Mouse (Mus musculus) embryonic facial prominence, embryonic 11.5 days (tissue): ENCODE measurements around the gene Prkar1a. TPM values are rescaled to one million over a fixed set of nuclear protein-coding genes. Genes with fewer than 3 reads are reported as not detected.

Experiments
- ATAC-seq: fragments of 200-750 bp; cut with Nextera tagmentation; replicated peaks from 2 replicates; pipeline ENCODE4 v1.8.0; 2017; ENCODE audit warnings: low read depth; ENCODE audit not compliant: insufficient number of reproducible peaks, low FRiP score, low TSS enrichment
- DNase-seq: peaks from one replicate; pipeline ENCODE4 v3.0.0-alpha.2; 2015; ENCODE audit warnings: low spot score
- H3K27ac ChIP-seq: fragments of 300-500 bp; sonication (generic); replicated peaks from 2 replicates; pipeline ENCODE4 v1.5.1; 2014; ENCODE audit warnings: mild to moderate bottlenecking, low read depth, low read length, control low read depth
- H3K27me3 ChIP-seq: fragments of 300-500 bp; sonication (generic); 2 replicates; pipeline ENCODE4 v1.6.1; 2014; ENCODE audit warnings: mild to moderate bottlenecking, low read length, moderate library complexity, mixed read lengths; ENCODE audit not compliant: control insufficient read depth, insufficient read depth
- H3K36me3 ChIP-seq: fragments of 300-500 bp; sonication (generic); replicated peaks from 2 replicates; pipeline ENCODE4 v1.6.1; 2014; ENCODE audit warnings: low read depth, mild to moderate bottlenecking, low read length, moderate library complexity, mixed read lengths; ENCODE audit not compliant: control insufficient read depth, insufficient read depth
- H3K4me1 ChIP-seq: fragments of 300-500 bp; sonication (generic); 2 replicates; pipeline ENCODE4 v1.6.1; 2014; ENCODE audit warnings: low read length, mixed read lengths; ENCODE audit not compliant: control insufficient read depth, insufficient read depth
- H3K4me2 ChIP-seq: fragments of 300-500 bp; sonication (generic); 2 replicates; pipeline ENCODE4 v1.6.1; 2014; ENCODE audit warnings: low read depth, mild to moderate bottlenecking, control low read depth, low read length, moderate library complexity
- H3K4me3 ChIP-seq: fragments of 300-500 bp; sonication (generic); 2 replicates; pipeline ENCODE4 v1.5.1; 2014; ENCODE audit warnings: low read depth, low read length, control low read depth
- H3K9ac ChIP-seq: fragments of 300-500 bp; sonication (generic); replicated peaks from 2 replicates; pipeline ENCODE4 v1.6.1; 2014; ENCODE audit warnings: mild to moderate bottlenecking, control low read depth, low read length
- H3K9me3 ChIP-seq: fragments of 300-500 bp; sonication (generic); replicated peaks from 2 replicates; pipeline ENCODE4 v1.6.1; 2016; ENCODE audit warnings: mild to moderate bottlenecking, low read length, inconsistent platforms, mixed read lengths; ENCODE audit not compliant: control insufficient read depth
- WGBS: fragments of 180-500 bp; shearing (Covaris S2); extraction: QIAGEN DNeasy Blood & Tissue Kit; methylation state at CpG from one replicate; pipeline ENCODE4 v1.1.7; 2014; 5-methylcytosine and 5-hydroxymethylcytosine counted together
- polyA plus RNA-seq: library from polyadenylated mRNA; unstranded; fragments of >200 nt; fragmentation: Nextera tagmentation; extraction: Ambion mirVana; gene quantifications from 2 replicates; pipeline ENCODE4 v1.2.1, GENCODE M21; 2014

The Prkar1a gene
- polyA plus RNA-seq, 1 experiment from 2014 or later, result 456 TPM

DNA sequence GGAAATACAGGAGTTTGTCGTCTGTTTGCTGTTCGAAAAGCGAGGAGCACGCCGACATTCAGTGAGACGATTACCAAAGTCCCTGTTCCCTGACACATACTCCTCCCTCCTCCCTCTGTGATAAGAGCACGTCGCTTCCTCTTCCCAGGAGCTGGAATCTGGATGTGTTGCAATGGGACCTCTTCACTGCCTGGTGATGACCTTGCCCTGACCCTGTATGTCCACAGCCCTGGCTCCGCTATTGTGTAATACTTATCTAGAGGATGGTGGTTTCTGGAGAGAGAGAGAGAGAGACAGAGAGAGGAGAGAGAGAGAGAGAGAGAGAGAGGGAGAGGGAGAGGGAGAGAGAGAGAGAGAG is 56.8 kb downstream of the Prkar1a start:
- no peaks in the 10 kb centered on the region for H3K36me3 ChIP-seq
- H3K4me3 ChIP-seq, result no peak overlapping the region
- no peaks in the 10 kb centered on the region for H3K27me3 ChIP-seq
- DNase-seq (no peak), ATAC-seq (no peak)
- 70% methylated on average over 9 of the region's 9 CpGs for WGBS
- no peaks in the 10 kb centered on the region for H3K9me3 ChIP-seq
- H3K4me1 ChIP-seq, result no peaks in the 10 kb centered on the region
- H3K4me2 ChIP-seq, result no peak overlapping the region
- H3K9ac ChIP-seq, result no peak overlapping the region
- H3K27ac ChIP-seq, result no peak overlapping the region

DNA sequence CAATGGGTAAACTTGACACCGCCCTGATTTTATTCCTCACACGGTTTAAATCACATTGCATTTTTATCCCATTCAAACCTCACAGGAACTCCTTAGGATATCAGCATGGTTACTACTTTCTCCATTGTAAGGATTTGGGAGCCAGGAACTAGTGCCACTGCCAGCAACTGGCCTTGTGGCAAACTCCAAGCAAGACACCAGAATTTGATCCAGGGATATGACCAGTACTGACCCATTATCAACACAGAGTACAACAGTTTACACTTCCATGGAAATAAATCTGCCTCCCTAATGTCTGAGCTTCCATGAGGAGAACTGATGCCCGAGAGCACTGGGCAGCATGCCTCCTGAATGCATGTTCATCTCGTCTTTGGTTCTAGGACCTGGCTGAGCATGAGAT is 57.4 kb downstream of the Prkar1a start:
- Histone ChIP-seq H3K9ac (no peak overlapping the region), H3K4me2 (no peak overlapping the region), H3K27me3 (no peaks in the 10 kb centered on the region), H3K4me1 (no peaks in the 10 kb centered on the region), H3K36me3 (no peaks in the 10 kb centered on the region), H3K4me3 (no peak overlapping the region), H3K27ac (no peak overlapping the region), H3K9me3 (no peaks in the 10 kb centered on the region)
- ATAC-seq (no peak), DNase-seq (no peak)
- 81% methylated on average over 4 of the region's 4 CpGs for WGBS

DNA sequence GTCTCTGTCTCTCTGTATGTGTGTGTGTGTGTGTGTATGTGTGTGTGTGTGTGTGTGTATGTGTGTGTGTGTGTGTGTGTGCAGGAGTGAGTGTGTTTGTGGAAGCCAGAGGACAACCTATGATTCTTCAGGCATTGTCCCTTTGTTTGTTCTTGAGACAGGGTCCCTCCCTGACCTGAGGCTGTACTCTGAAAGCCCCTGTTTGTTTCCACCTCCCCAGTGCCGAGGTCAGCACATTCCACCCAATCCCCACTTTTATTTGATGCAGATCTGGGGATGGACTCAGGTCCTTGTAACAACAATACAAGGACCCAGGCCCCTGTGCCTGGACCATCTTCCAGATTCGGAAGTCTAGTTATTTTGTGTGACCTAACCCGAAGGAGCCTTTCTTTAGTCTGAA is 58.2 kb downstream of the Prkar1a start:
- WGBS, result 55% methylated on average over 3 of the region's 3 CpGs

DNA sequence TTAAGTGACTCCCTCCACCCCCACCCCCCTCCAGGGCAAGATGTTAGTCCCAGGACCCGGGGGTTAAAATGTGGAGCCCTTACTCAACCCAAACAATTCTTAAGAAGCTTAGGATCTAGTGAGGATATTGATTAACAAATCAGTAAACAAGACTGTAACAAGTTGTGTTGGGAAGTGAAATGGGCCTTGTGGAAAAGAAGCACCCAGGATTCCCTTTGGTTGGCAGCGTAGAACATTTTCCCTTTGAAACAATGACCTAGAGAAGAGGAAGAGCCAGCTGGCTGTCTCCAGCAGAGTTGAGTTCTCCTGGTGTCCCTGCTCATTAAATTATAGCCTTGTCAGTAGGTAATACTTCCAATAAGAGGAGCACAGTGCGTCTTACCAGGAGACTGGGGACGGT is 59.6 kb downstream of the Prkar1a start:
- Histone ChIP-seq H3K9ac (no peak overlapping the region), H3K4me1 (no peaks in the 10 kb centered on the region), H3K4me3 (no peak overlapping the region), H3K9me3 (no peaks in the 10 kb centered on the region), H3K27ac (no peak overlapping the region), H3K27me3 (no peaks in the 10 kb centered on the region), H3K36me3 (no peaks in the 10 kb centered on the region), H3K4me2 (no peak overlapping the region)
- ATAC-seq (no peak), DNase-seq (no peak)
- WGBS, result 94% methylated on average over 4 of the region's 4 CpGs

More for the DNA sequence above, 58.2 kb downstream of the Prkar1a start:
- Histone ChIP-seq H3K4me1 (no peaks in the 10 kb centered on the region), H3K27me3 (no peaks in the 10 kb centered on the region), H3K36me3 (no peaks in the 10 kb centered on the region), H3K4me2 (no peak overlapping the region), H3K9me3 (no peaks in the 10 kb centered on the region), H3K4me3 (no peak overlapping the region), H3K9ac (no peak overlapping the region), H3K27ac (no peak overlapping the region)
- no peak for ATAC-seq
- DNase-seq, result no peak

DNA sequence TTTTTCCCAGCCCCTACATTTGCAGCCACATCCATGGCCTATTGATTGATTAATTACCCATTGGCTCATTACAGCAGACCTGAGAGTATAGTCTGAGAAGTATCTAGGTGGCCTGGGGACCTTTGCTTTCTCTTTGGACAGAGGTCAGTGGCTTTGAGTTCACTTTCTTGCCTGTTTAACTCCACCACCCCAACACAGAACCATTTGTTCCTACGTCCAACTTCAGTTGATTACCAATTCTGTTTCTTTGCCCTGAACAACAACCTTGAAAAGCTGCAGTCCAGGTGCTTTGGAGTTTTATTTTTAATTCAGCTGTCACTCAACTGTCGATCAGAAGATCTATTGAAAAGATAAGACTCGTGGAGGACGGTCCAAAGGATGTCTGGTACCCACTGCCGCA is 60.3 kb downstream of the Prkar1a start:
- H3K27ac ChIP-seq, result no peak overlapping the region
- H3K36me3 ChIP-seq, result no peaks in the 10 kb centered on the region
- H3K4me1 ChIP-seq, result no peaks in the 10 kb centered on the region
- ATAC-seq (no peak), DNase-seq (no peak)
- no peak overlapping the region for H3K9ac ChIP-seq
- no peaks in the 10 kb centered on the region for H3K9me3 ChIP-seq
- no peaks in the 10 kb centered on the region for H3K27me3 ChIP-seq
- WGBS, result 89% methylated on average over 5 of the region's 5 CpGs
- no peak overlapping the region for H3K4me2 ChIP-seq
- H3K4me3 ChIP-seq, result no peak overlapping the region

DNA sequence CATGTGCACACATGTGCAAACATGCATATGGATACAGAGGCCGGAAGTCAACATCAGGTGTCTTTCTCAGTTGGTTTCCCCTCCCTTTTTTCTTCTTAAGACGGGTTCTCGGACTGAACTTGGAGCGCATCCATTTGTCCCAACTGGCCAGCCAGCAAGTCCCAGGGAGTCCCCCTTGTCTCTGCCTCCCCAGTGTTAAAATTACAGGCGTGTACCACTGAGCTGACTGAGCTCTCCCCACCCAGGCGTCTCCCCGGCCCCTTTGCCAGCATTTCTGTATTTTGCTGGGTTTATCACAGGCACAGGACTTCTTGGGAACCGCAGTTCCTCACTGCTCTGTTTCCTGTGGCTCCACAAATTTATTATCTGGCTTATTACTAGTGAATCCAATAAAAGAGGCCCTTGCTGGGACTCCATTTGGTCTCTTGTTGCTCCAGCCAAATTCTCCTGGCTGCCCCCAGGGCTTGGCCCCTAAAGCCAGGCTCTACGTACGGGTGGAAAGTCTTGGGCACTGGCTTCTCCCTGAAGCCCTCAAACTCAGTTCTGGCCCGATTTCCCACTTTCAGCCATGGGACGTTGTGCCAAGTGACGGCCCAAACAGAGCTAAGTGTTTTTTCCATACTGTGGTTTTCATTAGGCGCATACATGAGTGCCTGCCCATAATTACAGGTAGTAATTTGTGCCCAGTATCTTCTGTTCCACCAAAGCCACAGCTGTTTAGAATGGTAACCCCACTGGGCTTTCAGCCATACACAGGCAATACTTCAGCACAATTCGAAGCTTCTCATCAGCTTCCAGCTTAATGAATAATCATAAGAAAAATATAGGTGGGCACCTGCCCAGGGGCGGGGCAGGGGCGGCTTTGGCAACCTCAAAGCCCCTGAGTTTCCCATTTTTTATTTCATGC is 65.4 kb downstream of the Prkar1a start:
- no peak for ATAC-seq
- Histone ChIP-seq H3K27me3 (no peaks in the 10 kb centered on the region), H3K36me3 (no peaks in the 10 kb centered on the region), H3K4me1 (no peaks in the 10 kb centered on the region), H3K4me3 (no peak overlapping the region), H3K27ac (peak overlapping the region; percentile 31; the same call in 1 of the 2 replicates), H3K9me3 (no peaks in the 10 kb centered on the region), H3K4me2 (no peak overlapping the region), H3K9ac (no peak overlapping the region)
- no peak for DNase-seq
- 72% methylated on average over 15 of the region's 17 CpGs for WGBS

DNA sequence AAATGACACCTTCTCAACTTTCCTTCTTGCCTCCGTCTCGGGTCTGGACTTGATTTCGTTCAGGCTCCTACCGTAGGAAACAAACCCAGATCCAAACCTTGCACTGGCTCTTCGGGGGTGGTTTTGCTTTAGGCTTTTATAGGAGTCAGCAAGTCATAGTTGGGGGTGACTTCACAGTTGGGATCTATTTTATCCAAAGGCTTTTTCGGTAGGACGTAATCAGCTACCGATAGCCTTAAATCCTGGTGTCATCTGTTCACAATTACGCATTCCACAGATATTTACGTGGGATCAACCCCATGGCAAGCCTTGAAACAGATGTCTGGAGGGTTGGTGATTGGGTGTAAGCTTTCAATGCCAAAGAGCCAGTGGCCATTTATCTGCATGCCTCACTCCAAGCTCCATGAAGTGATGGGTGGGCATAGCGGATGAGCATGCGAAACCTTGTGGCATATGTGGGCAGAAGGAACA is 66.1 kb downstream of the Prkar1a start:
- H3K27ac ChIP-seq, result no peak overlapping the region
- H3K9ac ChIP-seq, result no peak overlapping the region
- no peak overlapping the region for H3K4me3 ChIP-seq
- 47% methylated on average over 12 of the region's 12 CpGs for WGBS
- no peaks in the 10 kb centered on the region for H3K36me3 ChIP-seq
- peak; percentile 88 for DNase-seq
- H3K9me3 ChIP-seq, result no peaks in the 10 kb centered on the region
- no peak overlapping the region; the same call in 1 of the 2 replicates for H3K4me2 ChIP-seq
- H3K4me1 ChIP-seq, result no peaks in the 10 kb centered on the region
- no peaks in the 10 kb centered on the region for H3K27me3 ChIP-seq
- ATAC-seq, result peak; percentile 29; the same call in 1 of the 2 replicates

DNA sequence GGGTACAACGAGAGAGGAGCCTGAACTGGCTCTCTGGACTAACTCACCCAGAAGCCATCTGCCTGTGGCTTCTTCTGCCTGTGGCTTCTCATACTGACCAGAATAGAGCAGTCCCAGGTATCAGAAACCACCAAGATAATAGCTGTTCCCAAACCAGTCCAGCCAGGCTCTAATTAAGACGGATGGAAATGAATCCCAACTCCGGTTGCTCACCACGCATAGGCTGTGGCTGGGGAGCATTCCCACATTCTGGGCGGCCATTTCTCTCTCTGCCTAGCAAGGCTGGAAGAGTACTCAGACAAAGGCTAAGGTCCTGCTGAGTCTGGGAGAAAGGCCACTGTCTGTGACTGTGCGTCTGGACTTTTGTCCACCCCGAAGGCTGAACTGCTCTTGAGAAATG is 67.8 kb downstream of the Prkar1a start:
- H3K36me3 ChIP-seq, result no peaks in the 10 kb centered on the region
- no peaks in the 10 kb centered on the region for H3K4me1 ChIP-seq
- H3K9ac ChIP-seq, result no peak overlapping the region
- H3K4me3 ChIP-seq, result no peak overlapping the region
- 78% methylated on average over 7 of the region's 7 CpGs for WGBS
- H3K9me3 ChIP-seq, result no peaks in the 10 kb centered on the region
- DNase-seq (no peak), ATAC-seq (no peak)
- H3K4me2 ChIP-seq, result no peak overlapping the region
- H3K27me3 ChIP-seq, result no peaks in the 10 kb centered on the region
- no peak overlapping the region for H3K27ac ChIP-seq
